ENCODE assay signal across 35 mouse cellular contexts in the genomic region with DNA sequence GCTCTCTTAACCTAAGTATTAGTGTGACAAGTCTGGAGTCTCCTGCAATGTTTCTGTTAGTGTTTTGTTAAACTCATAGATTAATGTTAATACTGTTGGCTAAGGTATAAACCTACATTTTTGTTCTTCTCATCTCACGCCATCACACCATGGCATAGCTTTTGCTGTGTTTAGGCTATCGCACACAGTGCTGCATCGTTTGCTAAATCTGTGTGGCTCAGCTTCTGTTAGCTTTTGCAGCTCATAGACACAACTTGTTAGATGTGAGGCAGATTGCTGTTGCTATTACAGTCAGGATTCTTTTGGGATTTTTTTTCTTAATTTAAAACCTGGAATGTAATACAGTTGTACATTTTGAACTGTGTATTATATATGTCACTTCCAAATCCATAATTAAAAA.
"Had no signal": no experiment of that assay in that cellular context is flagged by ENCODE, and none has a peak within 500 bp of the region (broad histone marks: within the 10 kb centered on the region; RNA-seq: fewer than 3 reads in every experiment).

No protein-coding gene starts in this region.

- H3K9me3 ChIP-seq: heart, embryonic 10.5 days; heart, embryonic 12.5 days; heart, embryonic 13.5 days; heart, embryonic 15.5 days; hindbrain, embryonic 10.5 days; hindbrain, embryonic 12.5 days; hindbrain, embryonic 13.5 days; hindbrain, embryonic 15.5 days; intestine, embryonic 15.5 days; kidney, embryonic 15.5 days had no signal

- H3K36me3 ChIP-seq: heart, embryonic 10.5 days; heart, embryonic 12.5 days; heart, embryonic 13.5 days; heart, embryonic 15.5 days; hindbrain, embryonic 10.5 days; hindbrain, embryonic 12.5 days; hindbrain, embryonic 13.5 days; hindbrain, embryonic 15.5 days; intestine, embryonic 15.5 days; kidney, embryonic 15.5 days had no signal

- H3K9ac ChIP-seq: heart, embryonic 12.5 days; heart, embryonic 13.5 days; heart, embryonic 15.5 days; hindbrain, embryonic 12.5 days; hindbrain, embryonic 13.5 days; hindbrain, embryonic 14.5 days; hindbrain, embryonic 15.5 days; intestine, embryonic 15.5 days; kidney, embryonic 15.5 days had no signal

- H3K4me3 ChIP-seq: heart, embryonic 10.5 days; heart, embryonic 12.5 days; heart, embryonic 13.5 days; heart, embryonic 15.5 days; hindbrain, embryonic 10.5 days; hindbrain, embryonic 12.5 days; hindbrain, embryonic 13.5 days; hindbrain, embryonic 15.5 days; intestine, embryonic 15.5 days; kidney, embryonic 15.5 days; layer of hippocampus, adult 2 months had no signal

- DNase-seq: heart, postnatal 10 days; heart, postnatal 14 days; heart, postnatal 36 days; heart, postnatal 4 days; kidney, adult 11 months; kidney, adult 18-20 months; kidney, adult 2 months; kidney, adult 8-10 months; kidney, adult 9 months; kidney, postnatal 10 days; kidney, postnatal 14 days; kidney, postnatal 25 days; kidney, postnatal 36 days; kidney, postnatal 4 days; layer of hippocampus, adult 9-11 months; layer of hippocampus, postnatal 36 days had no signal

- H3K4me2 ChIP-seq: heart, embryonic 11.5 days; heart, embryonic 12.5 days; heart, embryonic 13.5 days; heart, embryonic 15.5 days; hindbrain, embryonic 12.5 days; hindbrain, embryonic 13.5 days; hindbrain, embryonic 14.5 days; hindbrain, embryonic 15.5 days; intestine, embryonic 15.5 days; kidney, embryonic 15.5 days had no signal

- H3K27ac ChIP-seq: heart, embryonic 10.5 days; heart, embryonic 13.5 days; heart, embryonic 15.5 days; hindbrain, embryonic 10.5 days; hindbrain, embryonic 12.5 days; hindbrain, embryonic 13.5 days; hindbrain, embryonic 14.5 days; hindbrain, embryonic 15.5 days; hindbrain, postnatal 0 days; intestine, embryonic 15.5 days; kidney, embryonic 15.5 days; kidney, postnatal 0 days; layer of hippocampus, adult 2 months had no signal

- ATAC-seq: hindbrain, embryonic 16.5 days; hindbrain, postnatal 0 days; inflammation-experienced regulatory T-cells, adult 6 months; intestine, embryonic 15.5 days; intestine, embryonic 16.5 days; intestine, postnatal 0 days had no signal

- H3K27me3 ChIP-seq: heart, embryonic 12.5 days; heart, embryonic 13.5 days; heart, embryonic 15.5 days; hindbrain, embryonic 12.5 days; hindbrain, embryonic 13.5 days; hindbrain, embryonic 15.5 days; intestine, embryonic 15.5 days; kidney, embryonic 15.5 days had no signal

- H3K4me1 ChIP-seq: heart, embryonic 10.5 days; heart, embryonic 12.5 days; heart, embryonic 15.5 days; hindbrain, embryonic 10.5 days; hindbrain, embryonic 12.5 days; hindbrain, embryonic 15.5 days; intestine, embryonic 15.5 days; kidney, embryonic 15.5 days had no signal
